Mouse (Mus musculus) retina, postnatal 1 day (tissue): Measurements from ENCODE around the gene Gnao1.

Source experiments
- DNase-seq: peaks from one replicate; pipeline ENCODE4 v3.0.0-alpha.2; 2012

Gnao1 gene

DNA sequence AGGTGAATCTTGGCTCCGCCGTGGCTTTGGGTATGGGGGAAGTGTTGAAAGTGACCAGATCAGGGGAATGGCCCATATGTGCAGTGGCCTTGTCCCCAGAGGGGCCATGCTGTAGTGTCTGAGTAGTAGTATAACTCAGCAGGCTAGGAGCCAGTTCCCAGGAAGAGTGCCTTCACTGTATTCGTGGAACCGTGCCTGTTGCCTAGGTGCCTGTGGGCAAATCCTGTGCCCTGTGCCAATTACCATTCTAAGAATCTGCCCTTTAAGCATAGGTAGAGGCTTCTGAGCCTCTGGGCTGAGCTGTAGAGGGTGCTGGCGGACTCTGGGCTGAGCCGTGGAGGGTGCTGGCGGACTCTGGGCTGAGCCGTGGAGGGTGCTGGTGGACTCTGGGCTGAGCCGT lies 148.6 kb downstream of the Gnao1 start:
- no peak for DNase-seq

DNA sequence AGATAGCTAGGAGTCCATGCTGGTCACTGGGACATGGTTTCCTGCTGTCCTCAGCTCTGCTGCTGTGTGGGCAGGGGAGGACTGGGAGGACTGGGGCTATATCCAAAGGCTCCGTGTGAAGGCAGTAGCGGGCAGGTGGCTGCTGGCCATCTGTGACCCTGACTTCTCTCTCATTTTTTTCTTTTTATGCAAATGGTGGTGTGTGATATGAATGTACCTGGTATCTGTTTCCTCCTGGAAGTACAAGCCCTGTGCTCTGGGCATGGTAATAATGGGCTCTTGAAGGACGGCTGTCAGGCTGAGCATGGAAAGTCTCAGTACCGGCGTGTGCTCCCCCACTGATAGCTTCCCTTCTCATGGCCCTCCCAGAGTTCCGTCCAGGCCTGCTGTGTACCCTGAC lies 151.1 kb downstream of the Gnao1 start:
- DNase-seq, result no peak

- no peak for DNase-seq
These were observed 158.5 kb downstream of the Gnao1 start for GRCm38 (mm10) chr8:93968293-93968692.

- DNase-seq, result no peak
These were observed 160.0 kb downstream of the Gnao1 start for GRCm38 (mm10) chr8:93969626-93970340.

- no peak for DNase-seq
These were observed 161.7 kb downstream of the Gnao1 start for GRCm38 (mm10) chr8:93971451-93971850.

DNA sequence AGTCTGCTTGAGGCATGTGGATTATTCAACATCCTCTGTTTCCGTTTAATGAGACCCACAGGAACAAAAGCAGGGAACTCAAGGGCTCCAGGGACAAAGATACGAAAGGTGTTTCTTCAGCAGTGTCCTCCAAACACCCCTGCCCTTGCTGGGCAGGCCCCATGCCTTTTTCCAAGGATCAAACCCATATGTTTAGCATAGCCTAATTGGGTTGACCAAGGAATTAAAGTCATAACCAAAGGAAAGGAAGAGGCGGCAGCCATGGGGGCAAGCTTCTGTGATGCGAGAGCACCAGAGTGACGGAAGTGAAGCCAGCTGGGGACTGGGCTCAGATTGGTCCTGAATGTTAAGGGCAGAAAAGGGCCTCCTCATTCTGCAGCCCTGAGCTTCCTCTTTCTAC lies 162.4 kb downstream of the Gnao1 start:
- DNase-seq, result no peak

DNA sequence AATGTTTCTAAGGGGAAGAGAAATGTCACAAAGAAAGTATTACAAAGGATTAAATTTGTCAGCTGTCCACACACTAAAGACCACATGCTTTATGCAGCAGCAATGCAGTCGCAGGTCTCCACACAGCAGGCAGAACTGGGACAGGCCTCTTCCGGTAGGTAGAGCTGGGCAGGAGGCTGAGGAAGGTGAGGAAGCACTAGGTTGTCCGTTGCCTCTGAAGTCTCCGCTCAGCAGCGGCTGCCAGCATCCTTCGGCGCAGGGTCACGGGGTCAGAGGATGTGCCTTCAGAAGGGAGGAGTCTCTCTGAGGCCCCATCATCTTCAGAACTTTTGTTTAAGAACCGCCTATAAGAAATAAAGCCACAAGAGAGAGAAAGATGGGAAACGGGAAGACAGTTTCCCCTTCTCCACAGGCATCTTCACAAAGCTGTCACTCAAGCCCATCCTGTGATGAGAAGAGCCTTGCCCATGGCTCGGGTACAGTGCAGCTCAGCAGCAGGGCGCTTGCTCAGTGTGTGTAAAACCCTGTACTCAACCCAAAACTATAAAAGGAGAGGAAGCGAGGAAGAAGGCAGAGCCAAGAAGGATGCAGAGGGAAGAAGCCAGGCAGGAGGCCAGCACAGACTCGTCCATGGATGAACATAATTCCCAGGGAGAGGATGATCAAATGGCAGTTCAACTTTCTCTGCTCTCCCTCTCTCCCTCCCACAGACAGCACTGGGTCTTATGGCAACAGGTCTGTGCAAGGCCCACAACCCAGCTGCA lies 163.4 kb downstream of the Gnao1 start:
- DNase-seq, result no peak

GRCm38 (mm10) chr8:93973831-93974375 lies 164.1 kb downstream of the Gnao1 start:
- DNase-seq, result no peak

DNA sequence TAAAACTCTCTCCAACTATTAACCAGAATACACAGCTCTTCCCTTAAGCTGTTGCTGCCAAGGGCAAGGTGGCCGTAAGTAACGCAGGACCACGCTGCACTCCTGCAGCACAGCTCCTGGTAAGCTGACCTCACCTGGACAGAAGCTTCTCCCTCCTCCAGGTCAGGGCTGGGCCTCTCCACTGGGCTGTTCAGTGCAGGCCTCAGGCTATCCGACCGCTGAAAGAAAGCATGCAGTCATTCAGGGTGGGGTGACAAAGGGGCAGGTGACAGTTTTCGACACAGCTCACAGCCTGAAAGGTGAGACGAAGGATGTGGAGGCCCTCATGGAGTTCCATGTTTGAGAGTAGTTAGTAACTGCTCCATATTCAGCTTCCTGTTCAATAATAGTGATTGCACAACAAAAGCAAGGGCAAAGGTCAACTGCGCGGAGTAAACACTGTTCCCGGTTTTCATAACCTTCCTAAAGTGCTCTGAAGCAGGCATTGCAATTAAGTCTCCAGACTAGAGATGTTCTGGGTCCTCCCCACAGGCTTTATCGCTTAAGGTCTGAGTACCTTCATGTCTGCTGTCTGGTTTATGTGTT lies 164.9 kb downstream of the Gnao1 start:
- no peak for DNase-seq

GRCm38 (mm10) chr8:93975358-93975757 lies 165.6 kb downstream of the Gnao1 start:
- DNase-seq, result no peak

- DNase-seq, result no peak
These were observed 166.9 kb downstream of the Gnao1 start for GRCm38 (mm10) chr8:93976446-93977211.

GRCm38 (mm10) chr8:93980141-93980540 lies 170.4 kb downstream of the Gnao1 start:
- DNase-seq, result no peak

DNA sequence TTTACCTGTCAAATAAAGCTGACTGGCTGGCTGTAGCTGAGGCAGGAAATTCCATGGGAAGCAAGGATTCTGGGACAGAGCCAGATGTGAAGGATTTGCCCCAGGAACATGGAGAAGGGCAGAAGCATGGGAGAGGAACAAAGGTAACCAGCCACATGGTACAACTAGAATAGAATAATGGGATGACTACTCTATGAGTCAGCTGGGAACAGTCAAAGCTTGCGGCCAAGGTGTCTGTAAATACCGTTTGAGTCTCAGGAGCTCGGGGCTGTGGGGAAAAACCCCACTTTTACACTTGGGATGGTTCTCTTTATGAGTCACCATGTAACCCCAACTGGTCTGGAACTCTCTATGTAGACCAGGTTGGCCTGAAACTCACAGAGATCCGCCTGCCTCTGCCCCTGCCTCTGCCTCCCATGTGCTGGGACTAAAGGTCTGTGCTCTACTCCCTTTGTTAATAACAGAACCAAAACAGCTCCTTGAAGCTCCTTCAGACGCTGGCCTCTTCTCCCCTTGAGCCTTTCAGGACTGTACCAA lies 172.0 kb downstream of the Gnao1 start:
- DNase-seq, result no peak

DNA sequence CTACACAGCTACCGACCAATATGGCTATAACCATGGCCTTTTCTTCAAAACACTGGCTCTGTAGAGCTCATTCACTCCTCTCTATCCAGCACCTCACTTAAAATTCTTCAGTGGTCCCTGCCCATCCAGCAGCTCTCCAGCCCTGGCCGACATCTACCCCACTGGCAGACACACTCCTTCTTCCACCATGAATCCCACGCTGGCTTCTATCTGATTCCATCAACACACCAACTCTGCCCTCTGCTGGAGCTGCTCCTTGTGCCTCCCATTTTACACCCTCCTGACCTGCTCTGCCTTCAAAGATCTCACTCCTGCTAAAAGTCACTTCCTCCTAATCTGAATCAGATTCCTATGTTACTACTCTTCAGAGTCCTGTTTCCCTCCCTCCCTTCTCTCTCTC lies 174.1 kb downstream of the Gnao1 start:
- no peak for DNase-seq

GRCm38 (mm10) chr8:93984731-93985130 lies 175.0 kb downstream of the Gnao1 start:
- no peak for DNase-seq

GRCm38 (mm10) chr8:93989739-93990138 lies 180.0 kb downstream of the Gnao1 start:
- DNase-seq, result no peak

DNA sequence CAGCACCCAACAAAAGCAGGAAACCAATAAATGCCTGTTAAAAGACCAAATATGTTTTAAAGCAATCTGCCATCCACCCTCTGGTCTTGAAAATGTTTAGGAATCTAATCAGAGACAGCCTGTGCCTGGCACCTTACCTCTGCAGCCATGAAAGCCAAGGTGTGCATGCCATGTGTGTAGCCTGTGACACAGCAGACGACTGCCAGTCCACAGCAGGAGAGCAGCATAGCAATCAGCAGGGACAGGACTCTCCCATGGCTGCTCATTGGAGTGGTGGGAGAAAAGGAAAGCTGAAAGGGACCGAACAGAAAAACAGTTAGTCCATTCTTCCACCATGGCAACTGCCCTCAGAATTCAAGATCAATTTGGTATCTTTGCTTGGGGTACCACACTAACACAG lies 189.2 kb downstream of the Gnao1 start:
- DNase-seq, result no peak

DNA sequence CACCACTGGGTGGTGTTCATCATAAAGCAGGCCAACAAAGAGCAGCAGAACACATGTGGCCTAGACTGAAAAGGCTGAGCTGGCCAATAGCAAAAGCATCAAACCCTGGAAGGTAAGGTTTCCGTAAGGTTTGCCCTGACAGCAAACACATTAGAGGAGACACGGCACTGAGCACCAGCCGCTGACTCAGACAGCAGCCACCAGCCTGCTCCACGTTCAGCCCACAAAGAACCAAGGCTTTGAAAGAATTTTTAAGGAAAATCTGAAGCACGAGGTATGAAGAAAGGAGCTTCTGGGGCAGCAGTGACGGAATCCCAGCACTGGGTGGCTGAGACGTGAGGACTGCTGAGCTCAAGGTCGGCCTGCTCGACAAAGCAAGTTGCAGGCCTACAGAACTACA lies 194.4 kb downstream of the Gnao1 start:
- no peak for DNase-seq

GRCm38 (mm10) chr8:94009243-94009845 lies 199.6 kb downstream of the Gnao1 start:
- DNase-seq, result no peak

DNA sequence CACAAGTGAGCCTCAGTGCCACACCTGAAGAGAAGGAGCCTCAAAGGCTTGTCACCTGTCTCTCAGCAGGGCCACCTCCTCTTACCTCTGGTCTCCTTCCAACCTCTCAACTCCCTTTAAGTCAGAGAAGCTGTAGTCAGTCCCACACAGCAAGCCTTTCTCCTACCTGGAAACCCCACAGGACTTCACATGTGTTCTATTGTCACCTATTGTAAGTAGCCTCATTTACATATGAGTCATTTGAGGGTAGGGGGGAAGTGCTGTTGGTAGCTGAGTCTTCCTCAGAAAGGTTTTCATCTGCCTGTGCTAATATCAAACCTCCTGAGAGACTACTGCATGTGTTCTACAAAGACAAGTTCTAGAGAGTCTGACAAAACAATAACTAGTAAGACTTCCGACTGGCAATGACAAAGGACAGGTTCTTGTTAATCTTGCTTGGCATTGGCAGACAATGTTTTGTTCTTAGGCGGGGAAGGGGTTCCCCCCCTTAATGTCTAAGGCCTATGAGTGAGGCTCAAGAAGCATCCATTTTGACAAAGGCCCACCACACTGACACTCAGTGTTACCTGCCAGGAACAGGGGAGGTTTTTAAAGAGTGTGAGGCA lies 200.4 kb downstream of the Gnao1 start:
- no peak for DNase-seq

- no peak for DNase-seq
These were observed 201.6 kb downstream of the Gnao1 start for GRCm38 (mm10) chr8:94011076-94012012.
